18 mouse cellular contexts compared by ENCODE assay signal in genomic region chr7:34400070-34400469, GRCm38 (mm10). TPM values are rescaled to one million over a fixed set of nuclear protein-coding genes. Genes with fewer than 3 reads are reported as not detected.
DNase-seq lines count a peak whose midpoint lies in the region; ATAC-seq lines count a peak whose summit lies in the region.
"Had no signal": no experiment of that assay in that cellular context is flagged by ENCODE, and none has a peak within 500 bp of the region (broad histone marks: within the 10 kb centered on the region; RNA-seq: fewer than 3 reads in every experiment).

No protein-coding gene starts in this region.

- H3K27me3 ChIP-seq in hindbrain, embryonic 11.5 days (ENCODE audit: control insufficient read depth, insufficient read depth, low read length) = no peaks in the 10 kb centered on the region
- H3K27me3 ChIP-seq in hindbrain, embryonic 14.5 days (ENCODE audit: control insufficient read depth, insufficient read depth, low read length) = no peaks in the 10 kb centered on the region
- no peaks in the 10 kb centered on the region for H3K27me3 ChIP-seq in splenic B cell, adult 2 months (ENCODE audit: control insufficient read depth, insufficient read depth, low read length, poor library complexity, severe bottlenecking)
- H3K27me3 ChIP-seq: embryonic facial prominence, embryonic 13.5 days; hindbrain, embryonic 13.5 days; limb, embryonic 13.5 days; midbrain, embryonic 12.5 days had no signal

- no peak for ATAC-seq in hindbrain, embryonic 11.5 days (ENCODE audit: low FRiP score)
- ATAC-seq in hindbrain, embryonic 14.5 days (ENCODE audit: low FRiP score) = no peak
- ATAC-seq: forebrain, embryonic 16.5 days had no signal

- WGBS in hindbrain, embryonic 11.5 days = 67% methylated on average over 1 of the region's 4 CpGs
- WGBS in hindbrain, embryonic 14.5 days = 53% methylated on average over 3 of the region's 4 CpGs

- no peaks in the 10 kb centered on the region for H3K36me3 ChIP-seq in hindbrain, embryonic 11.5 days (ENCODE audit: control insufficient read depth, insufficient read depth, low read length)
- no peaks in the 10 kb centered on the region for H3K36me3 ChIP-seq in hindbrain, embryonic 14.5 days (replicated peaks; ENCODE audit: control insufficient read depth, insufficient read depth)
- no peaks in the 10 kb centered on the region for H3K36me3 ChIP-seq in splenic B cell, adult 2 months (ENCODE audit: control insufficient read depth, insufficient read depth, low read length, poor library complexity, severe bottlenecking)
- H3K36me3 ChIP-seq: embryonic facial prominence, embryonic 13.5 days; G1E; hindbrain, embryonic 13.5 days; limb, embryonic 13.5 days; midbrain, embryonic 12.5 days had no signal

- peak; percentile 19 for DNase-seq in hindbrain, embryonic 11.5 days (ENCODE audit: low spot score)
- DNase-seq in hindbrain, embryonic 14.5 days (ENCODE audit: low spot score) = no peak
- peak; percentile 17 for DNase-seq in lung, postnatal 10 days
- DNase-seq in lung, postnatal 36 days = no peak
- DNase-seq in R1 (ENCODE audit: low read depth, low spot score) = peak; percentile 67
- peak; percentile 50 for DNase-seq in splenic B cell, adult 2 months (ENCODE audit: low read depth, low spot score)
- DNase-seq in urinary bladder, postnatal 36 days (ENCODE audit: low spot score in 2 of 2) = no peak
- DNase-seq in ovary, postnatal 36 days (ENCODE audit: low spot score) = no peak
- DNase-seq: adrenal gland, postnatal 36 days; cerebellum, adult 2 months; heart, adult 18-20 months; spleen, adult 18-20 months had no signal

- H3K4me3 ChIP-seq in hindbrain, embryonic 11.5 days (ENCODE audit: low read depth, low read length) = no peak overlapping the region
- no peak overlapping the region for H3K4me3 ChIP-seq in hindbrain, embryonic 14.5 days (replicated peaks; ENCODE audit: low read length)
- H3K4me3 ChIP-seq: embryonic facial prominence, embryonic 13.5 days; hindbrain, embryonic 13.5 days; limb, embryonic 13.5 days; midbrain, embryonic 12.5 days had no signal

- no peak overlapping the region for H3K4me2 ChIP-seq in hindbrain, embryonic 11.5 days (replicated peaks; ENCODE audit: low read depth, low read length)
- H3K4me2 ChIP-seq in hindbrain, embryonic 14.5 days (replicated peaks) = no peak overlapping the region
- H3K4me2 ChIP-seq: embryonic facial prominence, embryonic 13.5 days; hindbrain, embryonic 13.5 days; limb, embryonic 13.5 days; midbrain, embryonic 12.5 days had no signal

- no peak overlapping the region for H3K27ac ChIP-seq in hindbrain, embryonic 11.5 days (ENCODE audit: low read depth, low read length)
- no peak overlapping the region for H3K27ac ChIP-seq in hindbrain, embryonic 14.5 days
- H3K27ac ChIP-seq: embryonic facial prominence, embryonic 13.5 days; hindbrain, embryonic 13.5 days; limb, embryonic 13.5 days; midbrain, embryonic 12.5 days had no signal

- no peaks in the 10 kb centered on the region for H3K9me3 ChIP-seq in hindbrain, embryonic 11.5 days (ENCODE audit: control insufficient read depth, low read length)
- no peaks in the 10 kb centered on the region for H3K9me3 ChIP-seq in hindbrain, embryonic 14.5 days (ENCODE audit: control insufficient read depth, low read length)
- H3K9me3 ChIP-seq: embryonic facial prominence, embryonic 13.5 days; G1E; hindbrain, embryonic 13.5 days; limb, embryonic 13.5 days; midbrain, embryonic 12.5 days had no signal

- H3K4me1 ChIP-seq in hindbrain, embryonic 11.5 days (replicated peaks; ENCODE audit: control insufficient read depth, insufficient read depth, low read length) = no peaks in the 10 kb centered on the region
- no peaks in the 10 kb centered on the region for H3K4me1 ChIP-seq in hindbrain, embryonic 14.5 days (replicated peaks; ENCODE audit: control insufficient read depth, insufficient read depth, low read length)
- H3K4me1 ChIP-seq: embryonic facial prominence, embryonic 13.5 days; hindbrain, embryonic 13.5 days; limb, embryonic 13.5 days; midbrain, embryonic 12.5 days had no signal

- H3K9ac ChIP-seq in hindbrain, embryonic 11.5 days (ENCODE audit: low read depth, low read length) = no peak overlapping the region
- H3K9ac ChIP-seq in hindbrain, embryonic 14.5 days = no peak overlapping the region
- H3K9ac ChIP-seq: embryonic facial prominence, embryonic 13.5 days; hindbrain, embryonic 13.5 days; limb, embryonic 13.5 days; midbrain, embryonic 12.5 days had no signal

RNA-seq across cellular contexts. Expression of gene Lsm14a, which starts 7.0 kb away (rescaled TPM):
- 67.8 and 68.1 TPM in 2 replicates for polyA plus RNA-seq in hindbrain, embryonic 11.5 days (2014; fragmentation: Nextera tagmentation; extraction: Ambion mirVana)
- 38.2 and 38.7 TPM in 2 replicates for polyA plus RNA-seq in hindbrain, embryonic 14.5 days (2014; fragmentation: Nextera tagmentation; extraction: Ambion mirVana)

Comparison
In these comparisons a context has a peak if more than half of its experiments do, and no peak if none do; other contexts are left out.
1. DNase-seq: peak in hindbrain, embryonic 11.5 days (single experiment), lung, postnatal 10 days (single experiment), R1 (single experiment) and splenic B cell, adult 2 months (single experiment); none in hindbrain, embryonic 14.5 days (single experiment), lung, postnatal 36 days (single experiment), urinary bladder, postnatal 36 days (0 of 2) and ovary, postnatal 36 days (single experiment).